Mouse (Mus musculus): ENCODE results near the gene Efcab12.

- TF ChIP-seq CHD1 (IDR thresholded peaks at IDR 0.05; ENCODE audit: low read depth, low read length) = no peak
- TF ChIP-seq RCOR1 (conservative IDR thresholded peaks at IDR 0.05; ENCODE audit: low read depth, low read length) = no peak
- TF ChIP-seq UBTF (IDR thresholded peaks at IDR 0.05; ENCODE audit: low read depth, low read length) = no peak
- TF ChIP-seq CTCF (conservative IDR thresholded peaks at IDR 0.05 in 1 of 2, IDR thresholded peaks at IDR 0.05 in 1 of 2; ENCODE audit: low read depth in 2 of 2, low read length in 2 of 2) = no peak
- TF ChIP-seq EP300 (IDR thresholded peaks at IDR 0.05; ENCODE audit: low read length) = no peak
- no peak for TF ChIP-seq USF2 (conservative IDR thresholded peaks at IDR 0.05; ENCODE audit: low read depth, low read length)
- TF ChIP-seq POLR2A (IDR thresholded peaks at IDR 0.05; ENCODE audit: low read depth, low read length) = no peak
- TF ChIP-seq NRF1 (IDR thresholded peaks at IDR 0.05; ENCODE audit: low read depth, low read length) = no peak
- no peak for TF ChIP-seq ZKSCAN1 (IDR thresholded peaks at IDR 0.05; ENCODE audit: borderline replicate concordance, low read depth, low read length)
- TF ChIP-seq ELF1 (IDR thresholded peaks at IDR 0.05; ENCODE audit: low read depth, low read length) = no peak
- TF ChIP-seq MAX (IDR thresholded peaks at IDR 0.05; ENCODE audit: low read length) = no peak
- TF ChIP-seq POLR2AphosphoS2 (IDR thresholded peaks at IDR 0.05; ENCODE audit: low read depth, low read length) = no peak
- no peak for TF ChIP-seq HCFC1 (IDR thresholded peaks at IDR 0.05; ENCODE audit: low read depth, low read length)
- TF ChIP-seq NELFE (IDR thresholded peaks at IDR 0.05; ENCODE audit: low read depth, low read length) = no peak
Observed at GRCm38 (mm10) chr6:115863340-115863841, 25.2 kb upstream of the Efcab12 start.

All from CH12.LX (cell line).